Mouse (Mus musculus): ENCODE results near the gene Foxe1.

- TF ChIP-seq CTCF (conservative IDR thresholded peaks at IDR 0.05; ENCODE audit: insufficient read depth, insufficient read length, low read depth, low read length) (no peak), POLR2A (IDR thresholded peaks at IDR 0.05; ENCODE audit: low read depth, low read length) (no peak)
Measured at GRCm38 (mm10) chr4:46370406-46370805, 27.0 kb downstream of the Foxe1 start.

Measured in kidney, adult 2 months (tissue).